Mouse (Mus musculus) liver, embryonic 11.5 days (tissue): Measurements from ENCODE around the gene Utp11. TPM values are rescaled to one million over a fixed set of nuclear protein-coding genes. Genes with fewer than 3 reads are reported as not detected.

Experiments
- ATAC-seq: fragments of 200-750 bp; cut with Nextera tagmentation; replicated peaks from 2 replicates; pipeline ENCODE4 v1.8.0; 2017; ENCODE audit warnings: moderate number of reproducible peaks, mild to moderate bottlenecking, moderate TSS enrichment, moderate library complexity; ENCODE audit not compliant: low FRiP score
- DNase-seq: peaks from one replicate; pipeline ENCODE4 v3.0.0-alpha.2; 2017; ENCODE audit warnings: low spot score
- H3K27ac ChIP-seq: fragments of 300-500 bp; sonication (generic); 2 replicates; pipeline ENCODE4 v1.5.1; 2014; ENCODE audit warnings: mild to moderate bottlenecking, low read depth, low read length, control low read depth
- H3K27me3 ChIP-seq: fragments of 300-500 bp; sonication (generic); replicated peaks from 2 replicates; pipeline ENCODE4 v1.6.1; 2014; ENCODE audit warnings: low read length, mixed read lengths; ENCODE audit not compliant: control insufficient read depth, insufficient read depth
- H3K36me3 ChIP-seq: fragments of 300-500 bp; sonication (generic); 2 replicates; pipeline ENCODE4 v1.6.1; 2014; ENCODE audit warnings: mild to moderate bottlenecking, low read length, moderate library complexity, mixed read lengths; ENCODE audit not compliant: control insufficient read depth, insufficient read depth
- H3K4me1 ChIP-seq: fragments of 300-500 bp; sonication (generic); replicated peaks from 2 replicates; pipeline ENCODE4 v1.6.1; 2014; ENCODE audit warnings: low read length, mixed read lengths; ENCODE audit not compliant: control insufficient read depth, insufficient read depth
- H3K4me2 ChIP-seq: fragments of 300-500 bp; sonication (generic); 2 replicates; pipeline ENCODE4 v1.6.1; 2014; ENCODE audit warnings: mild to moderate bottlenecking, control low read depth, moderate library complexity
- H3K4me3 ChIP-seq: fragments of 300-500 bp; sonication (generic); 2 replicates; pipeline ENCODE4 v1.5.1; 2014; ENCODE audit warnings: low read depth, low read length, control low read depth
- H3K9ac ChIP-seq: fragments of 300-500 bp; sonication (generic); 2 replicates; pipeline ENCODE4 v1.6.1; 2014; ENCODE audit warnings: low read depth, low read length, control low read depth
- H3K9me3 ChIP-seq: fragments of 300-500 bp; sonication (generic); 2 replicates; pipeline ENCODE4 v1.6.1; 2016; ENCODE audit warnings: low read length, inconsistent platforms, mixed read lengths; ENCODE audit not compliant: control insufficient read depth
- WGBS: fragments of 180-500 bp; shearing (Covaris S2); extraction: QIAGEN DNeasy Blood & Tissue Kit; methylation state at CpG from one replicate; pipeline ENCODE4 v1.1.7; 2014; 5-methylcytosine and 5-hydroxymethylcytosine counted together
- microRNA counts: library from miRNA; unstranded; fragments of <30 nt; microRNA quantifications from one replicate; lab custom pipeline; 2015
- microRNA-seq: library from miRNA; unstranded; fragments of <30 nt; microRNA quantifications from one replicate; pipeline ENCODE4, GENCODE M21; 2017; ENCODE audit warnings: borderline number of aligned reads
- polyA plus RNA-seq: library from polyadenylated mRNA; unstranded; fragments of >200 nt; fragmentation: Nextera tagmentation; extraction: Ambion mirVana; gene quantifications from 2 replicates; pipeline ENCODE4 v1.2.1, GENCODE M21; 2014

Gene Utp11
- polyA plus RNA-seq, 1 experiment from 2014 or later: 80.5 TPM

DNA sequence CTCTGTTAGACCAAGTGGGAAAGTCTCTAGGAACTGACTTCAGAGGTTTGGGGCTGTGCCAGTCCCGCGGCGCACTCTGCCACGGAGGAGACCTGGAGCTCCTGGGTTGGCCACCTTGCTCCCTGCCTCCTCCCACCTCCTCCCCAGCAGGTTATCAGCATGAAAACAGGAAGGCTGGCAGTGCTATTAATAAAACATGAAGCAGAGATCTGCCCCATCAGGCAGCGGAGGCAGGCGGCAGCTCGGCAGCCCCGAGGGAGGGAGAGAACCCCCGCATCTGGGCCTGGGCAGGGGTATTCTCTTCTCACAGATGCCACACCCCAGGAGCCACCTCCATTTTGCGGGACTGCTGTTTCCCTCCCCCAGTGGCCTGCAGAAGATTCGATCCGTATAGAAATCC lies 53.7 kb downstream of the Utp11 start:
- Histone ChIP-seq H3K36me3 (no peaks in the 10 kb centered on the region), H3K4me1 (no peaks in the 10 kb centered on the region; the same call in 1 of the 2 replicates), H3K9ac (no peak overlapping the region), H3K4me2 (no peak overlapping the region), H3K27ac (no peak overlapping the region), H3K27me3 (peaks cover 28% of the 10 kb centered on the region), H3K9me3 (no peaks in the 10 kb centered on the region), H3K4me3 (no peak overlapping the region)
- 22% methylated on average over 12 of the region's 12 CpGs for WGBS
- DNase-seq (no peak), ATAC-seq (no peak)

DNA sequence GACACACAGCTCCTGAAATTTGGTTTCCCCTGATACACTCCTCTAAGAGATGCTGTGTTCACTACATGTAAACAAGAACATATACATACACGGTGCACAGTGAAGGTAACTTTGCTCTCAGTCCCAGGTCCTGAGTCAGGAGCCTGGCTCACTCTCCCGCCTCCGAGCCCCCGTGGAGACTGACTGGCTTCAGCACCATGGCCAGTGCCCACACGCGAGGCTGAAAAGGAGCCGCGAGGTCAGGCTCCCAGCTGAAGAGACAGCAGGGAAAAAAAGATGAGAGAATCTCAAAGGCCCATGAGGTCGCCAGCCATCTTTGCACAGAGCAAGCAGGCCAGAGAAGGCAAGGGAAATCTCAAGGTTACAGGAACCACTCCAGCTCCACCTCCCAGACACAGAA lies 60.1 kb downstream of the Utp11 start:
- Histone ChIP-seq H3K4me1 (no peaks in the 10 kb centered on the region), H3K36me3 (no peaks in the 10 kb centered on the region), H3K9me3 (no peaks in the 10 kb centered on the region), H3K27ac (no peak overlapping the region), H3K27me3 (peaks cover 7% of the 10 kb centered on the region), H3K4me3 (no peak overlapping the region), H3K9ac (no peak overlapping the region), H3K4me2 (no peak overlapping the region)
- peak; percentile 66 for DNase-seq
- ATAC-seq: no peak
- 6% methylated on average over 9 of the region's 9 CpGs for WGBS

DNA sequence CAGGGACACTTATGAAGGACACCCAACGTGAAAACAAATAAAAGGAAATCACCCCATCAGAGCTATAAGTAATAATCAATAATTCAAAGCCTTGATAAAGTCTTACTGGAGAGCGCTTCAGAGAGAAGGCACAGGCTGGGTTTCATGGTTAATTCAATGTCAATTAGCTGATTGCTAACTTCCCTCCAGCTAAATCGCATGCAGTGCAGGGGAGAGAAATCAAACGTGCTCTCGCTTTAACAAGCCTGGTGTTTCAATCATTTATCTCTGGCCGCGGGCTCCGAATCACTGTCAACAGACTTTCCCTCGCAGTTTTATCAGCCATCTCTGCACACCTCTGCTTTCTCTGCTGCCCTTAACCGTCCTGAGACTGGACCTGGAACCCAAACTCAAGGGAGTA lies 60.5 kb downstream of the Utp11 start:
- Histone ChIP-seq H3K9me3 (no peaks in the 10 kb centered on the region), H3K36me3 (no peaks in the 10 kb centered on the region), H3K4me2 (no peak overlapping the region), H3K4me3 (no peak overlapping the region), H3K27ac (no peak overlapping the region), H3K9ac (no peak overlapping the region), H3K4me1 (no peaks in the 10 kb centered on the region), H3K27me3 (peaks cover 4% of the 10 kb centered on the region)
- ATAC-seq: no peak
- DNase-seq: no peak
- 65% methylated on average over 10 of the region's 10 CpGs for WGBS

DNA sequence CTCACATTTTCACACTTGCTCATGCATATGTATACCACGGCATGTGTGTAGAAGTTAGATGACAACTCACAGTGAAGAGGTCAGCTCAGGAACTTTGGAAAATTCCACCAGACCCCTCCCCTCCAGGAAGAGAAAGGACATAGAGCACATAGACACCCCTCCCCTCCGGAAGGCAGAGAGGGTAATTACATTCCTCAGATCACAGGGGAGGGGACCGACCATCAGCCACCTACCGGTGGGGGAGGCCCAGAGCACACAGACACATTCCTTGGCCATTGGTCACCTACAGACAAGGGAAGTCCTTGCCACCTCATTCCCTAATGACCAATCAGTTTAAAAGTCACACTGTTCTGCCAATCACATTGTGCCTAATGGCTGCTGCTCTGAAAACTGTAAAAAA lies 61.9 kb downstream of the Utp11 start:
- Histone ChIP-seq H3K4me1 (no peaks in the 10 kb centered on the region), H3K4me3 (no peak overlapping the region), H3K36me3 (no peaks in the 10 kb centered on the region), H3K4me2 (no peak overlapping the region), H3K27me3 (no peaks in the 10 kb centered on the region; the same call in none of the 2 replicates), H3K9me3 (no peaks in the 10 kb centered on the region), H3K27ac (no peak overlapping the region), H3K9ac (no peak overlapping the region)
- ATAC-seq (no peak), DNase-seq (no peak)
- WGBS: 38% methylated on average over 4 of the region's 4 CpGs

MicroRNAs encoded within 50 kb of the gene (microRNA counts, 519-probe panel; counts per million panel counts)
- not detected for microRNA mmu-miR-697 (lab: Ali Mortazavi, UCI)

Small RNAs within 50 kb of the gene (microRNA-seq; reads per million reads assigned to microRNA genes)
- gene Gm24721 (not detected), gene Mir697 (not detected)

Other genes with a start within 250 kb of the Utp11 start
- not detected in 2 replicates for gene 3100002H09Rik, start 82.8 kb downstream of the Utp11 start, polyA plus RNA-seq
- gene Pou3f1, start 36.8 kb downstream of the Utp11 start, polyA plus RNA-seq: 0.16 and 0.21 TPM in 2 replicates
- gene Fhl3, start 7.1 kb upstream of the Utp11 start, polyA plus RNA-seq: 5.1 and 6.8 TPM in 2 replicates
- 172 and 182 TPM in 2 replicates for gene Sf3a3, start 21.2 kb upstream of the Utp11 start, polyA plus RNA-seq
- gene Inpp5b, start 48.2 kb upstream of the Utp11 start, polyA plus RNA-seq: 58.2 and 63.3 TPM in 2 replicates
- 21.2 and 24.2 TPM in 2 replicates for gene Mtf1, start 108.5 kb upstream of the Utp11 start, polyA plus RNA-seq
- 43.5 and 49.2 TPM in 2 replicates for gene Yrdc, start 157.1 kb upstream of the Utp11 start, polyA plus RNA-seq
- 25.5 and 26.2 TPM in 2 replicates for gene 1110065P20Rik, start 157.6 kb upstream of the Utp11 start, polyA plus RNA-seq
- 0.18 and 0.23 TPM in 2 replicates for gene Maneal, start 168.6 kb upstream of the Utp11 start, polyA plus RNA-seq
- 0.08 TPM in 1 of 2 replicates, not detected in the other for gene Epha10, start 187.3 kb upstream of the Utp11 start, polyA plus RNA-seq
- 3.5 and 4.1 TPM in 2 replicates for gene 9930104L06Rik, start 243.4 kb upstream of the Utp11 start, polyA plus RNA-seq
- gene Cdca8, start 245.7 kb upstream of the Utp11 start, polyA plus RNA-seq: 190 and 201 TPM in 2 replicates